Mouse (Mus musculus) hindlimb bud, embryonic 11.5 days (tissue): ENCODE measurements at regions not wholly inside any gene's neighbourhood (a gene's known extent, or its start where the extent isn't known, plus 50 kb on each side); places are given as distances from the start of the nearest gene placed in this dataset.

Experiments
- DNase-seq: peaks from one replicate; pipeline ENCODE4 v3.0.0-alpha.2; 2012; ENCODE audit warnings: low read depth, low spot score; ENCODE audit errors: extremely low spot score

DNA sequence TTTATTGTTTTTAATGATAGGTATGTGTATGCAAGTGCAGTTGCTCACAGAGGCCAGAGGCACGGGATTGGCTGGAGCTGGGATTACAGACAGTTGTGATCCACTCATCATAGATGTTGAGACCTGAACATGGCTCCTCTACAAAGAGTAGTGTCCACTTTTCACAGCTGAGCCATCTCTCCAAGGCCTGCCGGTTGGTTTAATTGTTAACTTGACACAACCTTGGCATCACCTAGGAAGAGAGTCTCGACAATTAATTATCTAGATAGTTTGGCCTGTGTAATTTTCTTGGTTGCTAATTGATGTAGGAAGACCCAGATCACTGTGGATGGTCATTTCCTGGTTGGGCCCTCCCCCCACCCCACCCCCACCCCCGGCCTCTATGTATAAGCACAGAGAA lies 111.1 kb upstream of the Kit start:
- DNase-seq, result no peak

- DNase-seq, result no peak
Measured at GRCm38 (mm10) chr5:75465701-75466100, 109.0 kb upstream of the Kit start.

DNA sequence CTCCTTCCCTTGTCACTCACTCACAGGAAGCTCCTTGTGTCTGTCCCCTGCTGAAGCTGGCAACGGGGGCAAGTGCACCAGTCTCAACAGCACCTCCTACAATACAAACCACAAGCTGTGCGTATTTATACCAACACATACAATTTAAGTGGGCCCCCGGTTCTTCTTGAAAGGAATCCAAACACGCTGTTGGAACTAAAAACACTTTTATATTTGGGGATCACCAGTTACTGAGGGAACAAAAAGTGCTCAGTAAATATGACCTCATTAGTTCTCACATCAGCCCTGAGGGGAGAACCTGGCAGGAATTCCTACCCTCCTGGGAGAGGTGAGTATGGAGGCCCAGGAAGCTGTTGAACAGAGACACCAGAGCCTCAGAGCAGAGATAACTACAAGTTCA lies 107.8 kb upstream of the Kit start:
- DNase-seq, result no peak

- no peak for DNase-seq
Measured at GRCm38 (mm10) chr5:75467916-75468315, 106.8 kb upstream of the Kit start.

DNA sequence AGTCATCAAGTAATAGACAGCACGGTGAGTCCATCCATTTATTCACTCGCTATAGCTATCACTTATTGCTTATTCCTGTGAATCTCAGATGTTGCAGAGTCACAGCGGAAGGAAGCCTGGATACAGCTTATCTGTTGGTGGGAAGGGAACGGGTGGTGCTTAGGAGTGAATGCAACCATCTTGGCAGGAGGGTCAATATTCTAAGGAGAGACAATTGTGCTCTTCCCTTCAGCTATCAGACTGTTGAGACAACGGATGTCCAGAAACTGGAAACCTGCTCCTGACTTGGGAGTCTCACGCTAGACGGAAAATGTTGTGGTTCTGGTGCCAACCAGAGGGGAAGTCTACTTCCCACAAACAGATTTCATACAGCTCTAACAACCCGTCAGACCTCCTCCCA lies 103.7 kb upstream of the Kit start:
- DNase-seq, result no peak

DNA sequence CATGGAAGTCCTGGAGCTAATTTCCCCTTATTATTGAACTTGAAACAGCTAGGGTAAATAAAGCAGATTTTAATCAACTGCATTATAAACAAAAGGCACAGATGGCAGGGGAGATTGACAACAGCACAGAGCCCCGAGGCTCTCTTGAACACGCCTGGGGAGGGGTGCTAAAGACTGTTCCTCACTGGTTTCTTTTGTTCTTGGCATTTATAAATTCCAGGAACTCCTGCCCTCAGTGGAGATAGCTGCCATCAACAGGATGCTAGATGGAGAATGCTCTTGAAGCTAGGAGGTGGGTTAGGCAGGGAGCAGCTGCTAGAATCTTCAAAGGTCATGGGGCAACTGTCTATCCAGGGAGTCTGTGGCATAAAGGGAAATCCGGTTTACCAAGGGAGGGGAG lies 102.2 kb upstream of the Kit start:
- DNase-seq, result no peak

- no peak for DNase-seq
Measured at GRCm38 (mm10) chr5:75475414-75475813, 99.3 kb upstream of the Kit start.

GRCm38 (mm10) chr5:75478499-75478898 lies 96.2 kb upstream of the Kit start:
- no peak for DNase-seq

DNA sequence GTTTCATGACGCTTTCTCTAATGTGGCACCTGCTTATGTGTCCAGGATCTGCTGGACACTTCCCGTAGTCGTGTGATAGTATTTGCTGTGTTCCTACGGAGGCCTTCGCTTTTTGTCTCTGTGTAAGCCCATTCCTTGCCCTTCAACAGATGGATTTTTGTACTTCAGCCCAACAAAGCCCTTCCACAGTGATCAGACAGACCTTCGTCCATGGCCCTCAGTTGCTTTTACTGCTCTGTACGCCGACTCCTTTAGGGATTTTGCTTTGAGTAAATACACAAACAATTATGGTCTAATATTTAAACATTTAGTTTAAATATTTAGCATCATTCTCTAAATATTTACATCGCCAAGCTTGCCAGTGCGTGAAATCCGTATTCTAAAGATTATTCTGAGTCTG lies 95.6 kb upstream of the Kit start:
- no peak for DNase-seq

GRCm38 (mm10) chr5:75481595-75481994 lies 93.1 kb upstream of the Kit start:
- DNase-seq, result no peak

DNA sequence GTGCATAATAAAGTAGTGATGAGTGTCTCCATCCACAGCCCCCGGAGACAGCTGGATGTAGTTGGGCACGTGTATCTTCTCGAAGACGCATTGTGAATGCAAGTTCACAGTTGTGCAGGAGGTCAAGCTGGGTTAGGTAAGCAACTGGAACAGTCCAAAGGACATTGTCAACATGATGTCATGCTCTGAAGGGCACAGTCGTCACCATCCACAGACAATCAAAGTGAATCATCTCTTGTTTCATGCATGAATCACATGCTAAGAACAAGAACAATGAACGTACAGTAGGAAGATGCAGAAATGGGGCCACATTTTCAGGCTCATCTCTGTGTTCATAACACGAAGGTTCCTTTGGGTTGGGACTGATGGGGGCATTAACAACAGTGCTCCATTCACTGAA lies 90.4 kb upstream of the Kit start:
- no peak for DNase-seq

GRCm38 (mm10) chr5:75490806-75491205 lies 83.9 kb upstream of the Kit start:
- DNase-seq, result no peak

GRCm38 (mm10) chr5:75494143-75494542 lies 80.6 kb upstream of the Kit start:
- no peak for DNase-seq

- no peak for DNase-seq
Measured at GRCm38 (mm10) chr5:75499053-75499452, 75.7 kb upstream of the Kit start.

- no peak for DNase-seq
Measured at GRCm38 (mm10) chr5:75499695-75500094, 75.0 kb upstream of the Kit start.

GRCm38 (mm10) chr5:75500654-75501416 lies 73.9 kb upstream of the Kit start:
- DNase-seq, result no peak

DNA sequence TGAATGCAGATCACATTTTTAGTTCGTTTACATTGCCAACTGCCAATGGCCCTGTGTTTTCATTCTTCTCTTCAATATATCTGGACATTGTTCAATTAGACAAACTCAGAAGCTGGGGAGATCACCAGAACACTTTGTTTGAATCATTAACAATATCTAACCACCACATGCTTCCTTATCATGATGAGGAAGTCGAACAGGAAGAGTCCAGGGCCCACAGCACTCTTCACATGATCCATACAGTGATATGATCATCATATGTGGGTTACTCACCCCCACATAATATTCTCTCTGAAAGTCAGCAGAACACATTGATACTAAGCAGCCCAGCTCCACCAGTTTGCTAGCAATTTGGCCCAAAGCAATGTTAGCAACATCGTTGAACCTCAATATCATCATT lies 71.0 kb upstream of the Kit start:
- no peak for DNase-seq

- DNase-seq, result no peak
Measured at GRCm38 (mm10) chr5:75512521-75513422, 61.9 kb upstream of the Kit start.

DNA sequence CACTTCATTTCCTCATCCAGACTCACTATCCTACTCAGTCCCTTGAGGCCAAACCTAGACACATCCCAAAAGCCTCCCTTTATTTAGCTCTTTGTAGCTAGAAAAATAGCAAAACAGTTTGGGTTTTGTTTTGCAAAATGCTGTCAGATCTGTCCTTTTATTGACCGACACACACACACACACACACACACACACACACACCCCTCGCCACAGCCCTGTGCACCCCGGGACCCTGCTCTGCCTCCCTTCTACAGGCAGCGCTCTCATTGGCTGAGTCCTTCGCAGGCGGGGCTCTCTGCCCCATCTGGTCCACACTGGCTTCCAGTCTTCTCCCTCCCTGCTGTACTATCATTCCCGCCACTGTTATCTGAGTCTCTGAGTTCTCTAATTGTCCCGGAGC lies 56.5 kb upstream of the Kit start:
- no peak for DNase-seq

- no peak for DNase-seq
Measured at GRCm38 (mm10) chr5:75523041-75523678, 51.6 kb upstream of the Kit start.
